Mouse (Mus musculus): ENCODE measurements around the gene Cmip. TPM values are rescaled to one million over a fixed set of nuclear protein-coding genes. Genes with fewer than 3 reads are reported as not detected.

Gene Cmip
- polyA plus RNA-seq, 1 experiment from 2014 or later, result 47.1 TPM

DNA sequence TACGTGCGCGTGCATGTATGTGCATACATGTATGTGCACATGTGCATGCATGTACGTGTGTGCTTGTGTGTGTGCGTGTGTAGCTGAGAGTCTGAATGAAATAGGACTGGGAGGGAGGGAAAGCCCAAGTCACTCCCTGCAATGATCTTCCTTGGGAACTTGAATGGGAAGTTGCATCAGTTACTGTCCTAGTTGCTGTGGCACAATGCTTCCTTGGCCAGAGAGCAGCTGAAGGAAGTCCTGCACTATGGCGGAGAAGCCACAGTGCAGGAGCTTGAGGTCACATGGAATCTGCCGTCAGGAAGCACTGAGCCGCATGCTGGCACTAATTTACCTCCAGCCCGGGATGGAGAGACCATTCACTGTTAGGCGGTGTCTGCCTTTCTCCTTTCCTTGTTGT lies 37.9 kb downstream of the Cmip start:
- H3K36me3 ChIP-seq (ENCODE audit: control insufficient read depth, insufficient read depth), result peaks cover 12% of the 10 kb centered on the region; the same call in 1 of the 2 replicates
- 75% methylated on average over 10 of the region's 10 CpGs for WGBS
- H3K27me3 ChIP-seq (replicated peaks; ENCODE audit: control insufficient read depth, insufficient read depth, low read length), result no peaks in the 10 kb centered on the region
- no peaks in the 10 kb centered on the region for H3K9me3 ChIP-seq (ENCODE audit: control insufficient read depth)
- TF ChIP-seq CTCF (IDR thresholded peaks at IDR 0.05; ENCODE audit: low read depth), result no peak
- no peak overlapping the region for H3K4me2 ChIP-seq (replicated peaks; ENCODE audit: low read depth)
- no peak overlapping the region for H3K9ac ChIP-seq (ENCODE audit: low read depth, low read length)
- H3K4me3 ChIP-seq (ENCODE audit: low read depth, low read length), result no peak overlapping the region
- peaks cover 27% of the 10 kb centered on the region for H3K4me1 ChIP-seq (replicated peaks; ENCODE audit: control insufficient read depth, insufficient read depth, low read length)
- H3K27ac ChIP-seq (ENCODE audit: low read depth, low read length), result 0 out of 2 replicates have a peak overlapping the region, but pooled peaks have one; percentile 15
- ATAC-seq, result no peak

- Histone ChIP-seq H3K4me2 (replicated peaks; ENCODE audit: low read depth) (no peak overlapping the region), H3K27ac (ENCODE audit: low read depth, low read length) (peak overlapping the region; percentile 77), H3K4me1 (replicated peaks; ENCODE audit: control insufficient read depth, insufficient read depth, low read length) (peaks cover 28% of the 10 kb centered on the region), H3K36me3 (ENCODE audit: control insufficient read depth, insufficient read depth) (peaks cover 6% of the 10 kb centered on the region; the same call in 1 of the 2 replicates), H3K9me3 (ENCODE audit: control insufficient read depth) (no peaks in the 10 kb centered on the region), H3K27me3 (replicated peaks; ENCODE audit: control insufficient read depth, insufficient read depth, low read length) (no peaks in the 10 kb centered on the region), H3K4me3 (ENCODE audit: low read depth, low read length) (no peak overlapping the region), H3K9ac (ENCODE audit: low read depth, low read length) (no peak overlapping the region)
- ATAC-seq, result peak; percentile 17; the same call in 1 of the 2 replicates
- no peak for TF ChIP-seq CTCF (IDR thresholded peaks at IDR 0.05; ENCODE audit: low read depth)
- 45% methylated on average over 12 of the region's 12 CpGs for WGBS
Measured at GRCm38 (mm10) chr8:117297913-117298518, 41.2 kb downstream of the Cmip start.

DNA sequence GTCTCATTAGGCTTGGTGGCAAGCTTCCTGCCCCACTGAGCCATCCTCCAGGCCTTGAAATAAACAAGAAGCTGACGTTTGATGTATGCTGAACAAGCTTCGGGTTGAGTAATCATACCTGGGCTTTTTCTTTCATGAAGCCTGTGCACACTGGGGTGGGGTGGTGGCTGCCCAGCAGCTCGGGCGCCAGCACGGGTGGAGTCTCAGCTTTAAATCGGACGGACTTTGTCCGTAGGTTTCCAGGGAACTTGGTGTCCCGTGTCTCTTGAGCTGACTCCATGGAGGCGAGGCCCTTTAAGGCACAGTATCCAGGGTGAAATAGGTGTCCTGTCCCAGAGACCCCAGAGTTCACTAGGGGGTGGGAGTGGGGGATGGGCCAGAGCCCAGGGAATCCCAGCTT lies 42.3 kb downstream of the Cmip start:
- no peak for TF ChIP-seq CTCF (IDR thresholded peaks at IDR 0.05; ENCODE audit: low read depth)
- 25% methylated on average over 10 of the region's 10 CpGs for WGBS
- no peaks in the 10 kb centered on the region for H3K27me3 ChIP-seq (replicated peaks; ENCODE audit: control insufficient read depth, insufficient read depth, low read length)
- H3K4me1 ChIP-seq (replicated peaks; ENCODE audit: control insufficient read depth, insufficient read depth, low read length), result peaks cover 26% of the 10 kb centered on the region
- H3K27ac ChIP-seq (ENCODE audit: low read depth, low read length), result peak overlapping the region; percentile 77
- peak overlapping the region; percentile 43 for H3K4me2 ChIP-seq (replicated peaks; ENCODE audit: low read depth)
- ATAC-seq, result peak; percentile 79
- H3K9ac ChIP-seq (ENCODE audit: low read depth, low read length), result no peak overlapping the region
- no peaks in the 10 kb centered on the region for H3K9me3 ChIP-seq (ENCODE audit: control insufficient read depth)
- peaks cover 4% of the 10 kb centered on the region; the same call in 1 of the 2 replicates for H3K36me3 ChIP-seq (ENCODE audit: control insufficient read depth, insufficient read depth)
- H3K4me3 ChIP-seq (ENCODE audit: low read depth, low read length), result no peak overlapping the region

DNA sequence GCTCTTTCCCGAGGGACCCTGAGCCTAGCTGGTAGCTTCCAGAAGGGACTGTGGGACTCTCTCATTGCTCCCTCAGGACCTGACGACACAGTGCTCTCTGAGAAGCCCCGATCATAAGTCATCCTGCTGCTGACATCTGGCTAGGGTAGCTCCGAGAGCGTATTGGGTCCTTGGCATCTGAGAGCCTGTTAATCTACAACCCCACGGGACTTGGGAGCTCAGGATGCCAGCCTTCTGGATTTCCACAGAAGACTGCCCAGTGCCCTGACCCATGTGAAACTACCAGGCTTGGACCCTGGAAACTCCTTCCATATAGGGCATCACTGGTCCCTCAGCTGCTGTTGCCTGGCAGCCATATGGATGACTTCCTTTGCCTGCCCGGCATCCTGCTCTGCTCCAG lies 43.3 kb downstream of the Cmip start:
- ATAC-seq, result no peak
- WGBS, result 49% methylated on average over 7 of the region's 7 CpGs
- H3K4me1 ChIP-seq (replicated peaks; ENCODE audit: control insufficient read depth, insufficient read depth, low read length), result peaks cover 25% of the 10 kb centered on the region
- H3K36me3 ChIP-seq (ENCODE audit: control insufficient read depth, insufficient read depth), result peaks cover 4% of the 10 kb centered on the region; the same call in 1 of the 2 replicates
- H3K27me3 ChIP-seq (replicated peaks; ENCODE audit: control insufficient read depth, insufficient read depth, low read length), result no peaks in the 10 kb centered on the region
- H3K27ac ChIP-seq (ENCODE audit: low read depth, low read length), result peak overlapping the region; percentile 77
- H3K4me2 ChIP-seq (replicated peaks; ENCODE audit: low read depth), result no peak overlapping the region
- H3K9ac ChIP-seq (ENCODE audit: low read depth, low read length), result no peak overlapping the region
- H3K9me3 ChIP-seq (ENCODE audit: control insufficient read depth), result no peaks in the 10 kb centered on the region
- TF ChIP-seq CTCF (IDR thresholded peaks at IDR 0.05; ENCODE audit: low read depth), result no peak
- H3K4me3 ChIP-seq (ENCODE audit: low read depth, low read length), result no peak overlapping the region

DNA sequence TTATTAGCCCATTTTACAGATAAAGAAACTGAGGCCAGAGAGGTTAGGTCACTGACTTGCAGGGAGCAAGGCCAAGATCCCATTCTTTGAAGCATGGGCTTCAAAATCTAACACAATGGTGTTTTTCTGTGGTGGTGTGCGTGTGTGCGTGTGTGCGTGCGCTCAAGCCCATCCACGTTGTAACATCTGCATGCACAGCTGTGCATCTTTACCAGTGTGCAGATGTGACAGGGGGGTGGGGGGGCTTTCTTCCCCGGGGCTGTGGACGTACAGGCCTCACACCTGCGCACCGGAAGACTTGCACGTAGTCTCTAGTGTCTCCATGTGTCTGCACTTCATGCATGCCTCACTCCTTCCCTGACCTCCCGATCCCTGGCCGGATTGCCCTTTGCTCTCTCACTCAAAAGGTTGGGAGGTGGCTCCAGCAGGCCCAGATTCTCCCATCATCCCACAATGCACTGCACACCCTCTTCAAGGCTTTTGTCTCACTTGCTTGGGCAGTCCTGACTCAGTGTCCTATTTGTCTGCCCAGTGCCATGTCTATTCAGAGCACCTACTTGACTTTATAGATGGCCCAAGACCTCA lies 44.7 kb downstream of the Cmip start:
- WGBS, result 82% methylated on average over 12 of the region's 12 CpGs
- Histone ChIP-seq H3K27ac (ENCODE audit: low read depth, low read length) (no peak overlapping the region), H3K4me3 (ENCODE audit: low read depth, low read length) (no peak overlapping the region), H3K36me3 (ENCODE audit: control insufficient read depth, insufficient read depth) (peaks cover 4% of the 10 kb centered on the region; the same call in 1 of the 2 replicates), H3K4me1 (replicated peaks; ENCODE audit: control insufficient read depth, insufficient read depth, low read length) (peaks cover 25% of the 10 kb centered on the region), H3K27me3 (replicated peaks; ENCODE audit: control insufficient read depth, insufficient read depth, low read length) (no peaks in the 10 kb centered on the region), H3K9me3 (ENCODE audit: control insufficient read depth) (no peaks in the 10 kb centered on the region), H3K9ac (ENCODE audit: low read depth, low read length) (no peak overlapping the region), H3K4me2 (replicated peaks; ENCODE audit: low read depth) (no peak overlapping the region)
- no peak for ATAC-seq
- TF ChIP-seq CTCF (IDR thresholded peaks at IDR 0.05; ENCODE audit: low read depth), result no peak

GRCm38 (mm10) chr8:117302072-117302471 lies 45.2 kb downstream of the Cmip start:
- no peak overlapping the region for H3K27ac ChIP-seq (ENCODE audit: low read depth, low read length)
- no peak overlapping the region for H3K9ac ChIP-seq (ENCODE audit: low read depth, low read length)
- H3K4me2 ChIP-seq (replicated peaks; ENCODE audit: low read depth), result no peak overlapping the region
- H3K9me3 ChIP-seq (ENCODE audit: control insufficient read depth), result no peaks in the 10 kb centered on the region
- H3K4me3 ChIP-seq (ENCODE audit: low read depth, low read length), result no peak overlapping the region
- H3K4me1 ChIP-seq (replicated peaks; ENCODE audit: control insufficient read depth, insufficient read depth, low read length), result peaks cover 27% of the 10 kb centered on the region
- peaks cover 1% of the 10 kb centered on the region; the same call in 1 of the 2 replicates for H3K36me3 ChIP-seq (ENCODE audit: control insufficient read depth, insufficient read depth)
- no peaks in the 10 kb centered on the region for H3K27me3 ChIP-seq (replicated peaks; ENCODE audit: control insufficient read depth, insufficient read depth, low read length)
- 79% methylated on average over 11 of the region's 11 CpGs for WGBS
- TF ChIP-seq CTCF (IDR thresholded peaks at IDR 0.05; ENCODE audit: low read depth), result no peak
- no peak for ATAC-seq
